Mouse (Mus musculus): Measurements from ENCODE around the gene Ssc4d.

DNA sequence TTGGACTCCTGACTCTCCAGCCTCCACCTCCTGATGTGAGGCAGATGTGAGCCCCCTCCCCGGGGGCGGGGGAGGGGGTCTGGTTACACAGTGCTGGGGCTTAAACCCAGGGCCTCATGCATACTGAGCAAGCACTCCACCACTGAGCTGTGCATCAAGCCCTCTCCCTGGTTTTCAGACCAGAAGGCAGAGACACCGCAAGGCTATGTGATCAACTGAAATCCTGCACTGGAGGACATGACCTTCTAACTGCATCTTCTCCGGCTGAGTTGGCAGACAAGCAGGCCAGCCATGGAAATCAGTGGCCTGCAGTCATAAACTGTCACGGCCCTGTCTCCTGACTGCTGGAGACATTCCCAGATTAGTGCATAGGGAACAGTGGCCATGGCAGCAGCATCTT is 33.7 kb downstream of the Ssc4d start:
- TF ChIP-seq POLR2A (IDR thresholded peaks at IDR 0.05; ENCODE audit: low read depth, low read length) (no peak), CHD1 (IDR thresholded peaks at IDR 0.05; ENCODE audit: low read depth, low read length) (no peak), EP300 (IDR thresholded peaks at IDR 0.05; ENCODE audit: low read length) (no peak), ELF1 (IDR thresholded peaks at IDR 0.05; ENCODE audit: low read depth, low read length) (no peak), CTCF (conservative IDR thresholded peaks at IDR 0.05 in 1 of 2, IDR thresholded peaks at IDR 0.05 in 1 of 2; ENCODE audit: low read depth in 2 of 2, low read length in 2 of 2) (no peak), TCF12 (IDR thresholded peaks at IDR 0.05; ENCODE audit: low read depth, low read length) (no peak), ETS1 (conservative IDR thresholded peaks at IDR 0.05; ENCODE audit: low read depth, low read length) (no peak), USF2 (conservative IDR thresholded peaks at IDR 0.05; ENCODE audit: low read depth, low read length) (no peak), POLR2AphosphoS2 (IDR thresholded peaks at IDR 0.05; ENCODE audit: low read depth, low read length) (no peak)
